Mouse (Mus musculus) kidney, adult 9 months (tissue): ENCODE results near the gene Gm10230.
"Not testable (repeated sequence)": the region's sequence is repeated elsewhere in the genome, so short reads cannot be mapped to it uniquely, and the experiment has no call there.

ENCODE experiments used
- DNase-seq: peaks from one replicate; pipeline ENCODE4 v3.0.0; 2022

Gm10230 gene

DNA sequence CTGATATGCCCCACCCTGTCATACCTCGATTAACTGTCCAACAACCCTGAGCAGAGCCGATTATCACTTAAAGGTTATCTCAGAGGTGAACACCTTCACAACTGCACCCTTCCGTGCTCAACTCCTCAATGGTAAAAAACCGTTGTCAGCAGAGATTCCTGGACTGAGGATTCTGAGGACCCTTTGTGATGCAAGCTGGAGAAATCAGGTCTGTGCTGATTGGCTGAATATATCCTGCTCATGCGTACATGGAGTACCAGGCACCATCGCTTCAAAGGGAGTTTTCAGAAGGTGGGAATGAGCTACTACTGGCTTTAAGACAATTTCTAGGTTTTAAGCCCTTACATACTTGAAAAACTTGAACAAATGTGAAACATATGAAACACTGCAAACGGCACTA, at the start of gene Gm10230:
Gene Gm10230 (minus strand): TSS at position 101 of the 400 bp plus-strand sequence.
- not testable (repeated sequence) for DNase-seq
